Mouse (Mus musculus): ENCODE results near the gene Dmwd. TPM values are rescaled to one million over a fixed set of nuclear protein-coding genes. Genes with fewer than 3 reads are reported as not detected.
A peak's percentile ranks its signal among the peaks of the same experiment; 100 is the strongest.
"Not testable (repeated sequence)": the region's sequence is repeated elsewhere in the genome, so short reads cannot be mapped to it uniquely, and the experiment has no call there.

The Dmwd gene
- total RNA-seq, 1 experiment from 2014 or later, result 64.1 TPM

DNA sequence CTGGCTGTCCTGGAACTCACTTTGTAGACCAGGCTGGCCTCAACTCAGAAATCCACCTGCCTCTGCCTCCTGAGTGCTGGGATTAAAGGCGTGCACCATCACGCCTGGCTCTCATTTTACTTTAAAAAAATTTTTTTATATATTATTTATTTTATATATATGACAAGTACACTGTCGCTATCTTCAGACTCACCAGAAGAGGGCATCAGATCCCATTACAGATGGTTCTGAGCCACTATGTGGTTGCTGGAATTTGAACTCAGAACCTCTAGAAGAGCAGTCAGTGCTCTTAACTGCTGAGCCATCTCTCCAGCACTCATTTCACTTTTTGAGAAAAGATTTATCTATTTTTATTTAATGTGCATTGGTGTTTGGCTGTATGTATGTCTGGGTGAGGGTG lies 5.0 kb upstream of the Dmwd start:
- DNase-seq, result not testable (repeated sequence)

DNA sequence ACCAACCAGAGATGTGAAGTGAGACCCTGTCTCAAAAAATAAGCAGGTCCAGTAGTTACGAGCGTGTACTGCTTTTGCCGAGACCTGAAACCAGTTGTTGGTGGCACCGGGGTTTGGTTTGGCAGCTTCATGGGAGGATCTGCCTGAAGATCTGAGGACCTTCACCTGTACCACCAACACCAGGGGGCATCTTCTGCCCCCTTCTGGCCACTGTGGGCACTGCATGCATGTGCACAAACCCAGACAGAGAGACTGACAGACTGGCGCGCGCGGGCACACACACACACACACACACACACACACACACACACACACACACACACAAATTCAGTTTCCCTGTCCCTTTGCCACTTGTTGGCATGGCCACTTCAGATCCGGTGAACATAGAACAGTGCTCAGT lies 2.5 kb upstream of the Dmwd start:
- DNase-seq, result peak; percentile 51

DNA sequence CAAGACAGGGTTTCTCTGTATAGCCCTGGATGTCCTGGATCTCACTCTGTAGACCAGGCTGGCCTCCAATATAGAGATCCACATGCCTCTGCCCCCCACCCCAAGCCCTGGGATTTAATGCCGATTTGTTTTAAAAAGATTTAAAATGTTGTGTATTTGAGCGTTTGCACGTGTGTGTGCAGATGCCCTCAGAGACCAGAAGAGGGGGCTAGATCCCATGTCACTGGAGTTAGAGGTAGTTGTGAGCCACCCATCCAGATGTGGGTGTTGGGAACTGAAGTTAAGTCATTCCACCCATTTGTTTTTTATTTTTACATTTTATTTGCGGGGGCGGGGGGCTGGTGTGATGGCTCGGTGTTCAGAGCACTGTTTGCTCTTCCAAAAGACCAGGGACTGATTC lies 1.5 kb upstream of the Dmwd start:
- no peak for DNase-seq

DNA sequence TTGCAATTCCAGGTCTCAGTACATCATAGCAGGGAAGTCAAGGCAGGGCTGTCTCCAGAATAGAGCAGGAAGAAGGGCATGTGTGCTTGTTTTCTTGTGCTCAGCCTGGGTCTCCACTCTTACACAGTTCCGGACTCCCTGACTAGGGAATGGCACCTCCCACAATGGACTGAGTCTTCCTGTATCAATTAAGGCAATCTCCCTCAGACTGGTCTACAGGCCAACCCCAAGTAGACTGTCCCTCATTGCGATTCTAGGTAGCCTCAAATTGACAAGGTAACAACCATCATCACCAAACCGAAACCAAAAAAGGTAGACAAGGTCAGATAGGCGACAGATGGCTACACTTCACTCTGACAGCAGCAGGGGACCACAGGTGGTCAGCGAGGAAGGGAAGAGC lies 796 bp upstream of the Dmwd start:
- no peak for DNase-seq

DNA sequence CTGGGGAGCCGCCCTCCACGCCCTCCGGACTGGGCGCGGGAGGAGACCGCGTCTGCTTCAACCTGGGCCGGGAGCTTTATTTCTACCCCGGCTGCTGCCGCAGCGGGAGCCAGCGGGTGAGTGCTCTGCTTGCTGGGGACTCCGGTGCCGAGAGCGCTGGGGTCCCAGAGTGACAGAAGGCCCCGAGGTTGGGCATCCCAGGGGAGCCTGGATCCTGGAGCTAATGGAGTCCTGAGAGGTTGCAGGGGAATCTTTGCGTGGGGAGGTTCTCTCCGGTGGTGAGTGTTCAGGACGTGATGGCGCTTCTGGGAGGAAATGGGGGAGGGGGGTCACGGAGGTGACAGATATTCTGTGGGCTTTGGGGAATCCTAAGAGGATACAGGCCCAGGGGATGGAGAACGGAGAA lies 562 bp downstream of the Dmwd start:
- DNase-seq, result peak; percentile 26

DNA sequence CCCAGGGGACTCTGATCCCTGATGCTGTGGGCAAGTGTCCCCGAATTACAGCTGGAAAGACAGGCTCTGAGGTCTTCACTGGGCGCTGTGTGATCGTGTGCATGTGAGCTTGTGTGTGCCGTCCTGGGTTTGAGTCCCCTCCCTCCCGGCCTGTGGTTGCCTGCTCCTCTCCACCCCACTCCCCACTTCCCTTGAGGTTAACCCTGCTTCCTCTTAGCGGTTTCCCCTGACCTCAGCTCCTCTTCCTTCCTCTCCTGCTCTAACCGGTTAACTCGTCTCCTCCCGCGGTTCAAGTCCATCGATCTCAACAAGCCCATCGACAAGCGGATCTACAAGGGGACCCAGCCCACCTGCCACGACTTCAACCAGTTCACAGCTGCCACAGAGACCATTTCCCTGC lies 1.7 kb downstream of the Dmwd start:
- DNase-seq, result no peak

DNA sequence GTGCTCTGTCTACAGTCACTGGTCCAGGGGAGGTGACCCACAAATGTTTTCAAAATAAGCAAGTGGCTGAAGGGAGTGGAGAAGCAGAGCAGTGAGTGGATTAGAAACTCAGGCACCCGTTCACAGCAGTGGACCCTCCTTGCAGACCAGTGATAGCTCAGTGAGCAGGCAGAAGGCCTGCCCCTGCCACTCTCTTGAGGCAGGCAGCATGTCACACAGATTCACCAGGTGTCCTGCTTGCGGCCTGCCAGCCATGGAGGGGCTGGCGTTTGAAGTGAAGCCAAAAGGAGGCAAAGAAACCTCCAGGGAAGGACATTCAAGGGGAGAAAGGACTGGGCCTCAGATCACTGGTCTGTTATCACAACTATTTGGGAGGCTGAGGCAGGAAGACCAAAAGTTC lies 2.7 kb downstream of the Dmwd start:
- DNase-seq, result no peak

DNA sequence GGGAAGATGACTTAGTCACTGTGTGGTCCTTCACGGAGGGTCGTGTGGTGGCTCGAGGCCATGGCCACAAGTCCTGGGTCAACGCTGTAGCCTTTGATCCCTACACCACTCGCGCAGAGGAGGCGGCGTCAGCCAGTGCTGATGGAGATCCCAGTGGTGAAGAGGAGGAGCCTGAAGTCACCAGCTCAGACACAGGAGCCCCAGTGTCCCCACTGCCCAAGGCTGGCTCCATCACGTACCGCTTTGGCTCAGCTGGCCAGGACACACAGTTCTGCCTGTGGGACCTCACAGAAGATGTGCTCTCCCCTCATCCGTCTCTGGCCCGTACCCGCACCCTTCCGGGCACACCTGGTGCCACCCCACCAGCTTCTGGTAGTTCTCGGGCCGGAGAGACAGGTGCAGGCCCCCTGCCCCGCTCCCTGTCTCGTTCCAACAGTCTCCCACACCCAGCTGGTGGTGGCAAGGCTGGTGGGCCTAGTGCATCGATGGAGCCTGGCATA lies 4.5 kb downstream of the Dmwd start:
- no peak for DNase-seq

DNA sequence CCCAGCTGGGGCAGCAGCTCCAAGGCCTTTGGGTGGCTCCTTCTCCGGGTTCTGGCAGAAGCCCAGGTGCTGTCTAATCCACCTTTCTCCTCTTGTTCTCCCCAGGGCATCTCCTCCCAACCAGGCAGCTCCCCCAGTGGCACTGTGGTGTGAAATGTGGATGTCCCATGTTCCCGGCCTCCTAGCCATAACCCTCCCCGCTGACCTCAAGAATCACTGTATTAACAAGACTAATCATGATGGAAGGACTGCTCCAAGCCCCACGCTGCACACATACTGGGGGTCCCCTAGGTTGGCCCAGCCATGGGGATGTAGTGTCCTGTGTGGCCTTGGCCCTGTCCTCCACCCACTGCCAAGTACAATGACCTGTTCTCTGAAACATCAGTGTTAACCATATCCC lies 6.1 kb downstream of the Dmwd start:
- no peak for DNase-seq

DNA sequence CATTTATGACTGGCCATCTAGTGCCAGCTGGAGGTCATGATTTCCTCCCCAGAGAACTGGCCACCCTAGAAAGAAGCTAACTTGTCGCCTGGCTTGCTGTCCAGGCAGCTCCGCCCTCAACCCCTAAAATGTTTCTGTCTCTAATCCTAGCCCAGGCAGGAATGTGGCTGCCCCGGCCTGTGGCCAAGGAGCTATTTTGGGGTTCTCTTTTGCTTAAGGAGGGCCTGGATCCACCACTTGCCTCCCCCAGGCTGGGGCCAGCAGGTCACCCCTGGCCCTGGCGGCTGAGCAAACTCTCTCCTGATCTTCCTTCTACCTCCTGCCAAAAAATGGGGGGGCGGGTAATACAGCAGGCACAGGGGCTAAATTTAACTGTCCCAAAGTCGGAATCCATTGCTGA lies 7.1 kb downstream of the Dmwd start:
- DNase-seq, result peak; percentile 22

DNA sequence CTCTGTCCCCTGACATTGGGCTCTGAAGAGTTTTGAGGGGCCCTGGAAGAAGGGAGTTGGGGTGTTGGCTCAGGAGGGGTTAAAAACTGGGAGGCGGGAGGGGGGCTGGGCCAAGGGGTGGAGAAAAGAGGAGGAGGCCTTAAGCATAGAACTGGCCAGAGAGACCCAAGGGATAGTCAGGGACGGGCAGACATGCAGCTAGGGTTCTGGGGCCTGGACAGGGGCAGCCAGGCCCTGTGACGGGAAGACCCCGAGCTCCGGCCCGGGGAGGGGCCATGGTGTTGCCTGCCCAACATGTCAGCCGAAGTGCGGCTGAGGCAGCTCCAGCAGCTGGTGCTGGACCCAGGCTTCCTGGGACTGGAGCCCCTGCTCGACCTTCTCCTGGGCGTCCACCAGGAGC lies 7.7 kb downstream of the Dmwd start, which contains the start of gene Dmpk:
Gene Dmpk, plus strand, starts transcription at position 149 of the 400 bp plus-strand sequence.
- peak; percentile 67 for DNase-seq

DNA sequence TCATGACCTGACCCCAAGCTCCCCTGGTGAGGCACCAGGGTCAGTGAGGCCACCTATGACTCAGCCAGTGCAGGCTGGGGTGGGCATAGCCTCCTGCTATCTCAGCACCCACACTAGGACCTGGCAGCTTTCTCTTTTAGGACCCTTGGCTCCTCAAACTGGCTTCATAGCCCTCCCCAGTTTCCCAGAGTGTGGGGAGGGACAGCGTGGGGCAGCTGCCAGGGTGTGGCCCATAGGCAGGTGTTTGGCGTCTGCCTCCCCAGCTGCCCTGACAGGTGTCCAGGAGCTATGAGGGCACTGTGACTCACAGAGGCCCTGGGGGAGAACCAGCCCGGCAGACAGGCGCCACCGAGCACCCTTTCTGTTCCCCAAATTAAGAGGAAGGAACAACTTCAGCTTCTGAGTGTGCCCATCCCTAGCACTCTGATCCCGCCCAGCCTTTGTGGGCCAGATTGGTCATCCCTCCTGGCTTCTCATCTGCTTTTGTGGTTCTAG lies 8.3 kb downstream of the Dmwd start:
- peak; percentile 31 for DNase-seq

DNA sequence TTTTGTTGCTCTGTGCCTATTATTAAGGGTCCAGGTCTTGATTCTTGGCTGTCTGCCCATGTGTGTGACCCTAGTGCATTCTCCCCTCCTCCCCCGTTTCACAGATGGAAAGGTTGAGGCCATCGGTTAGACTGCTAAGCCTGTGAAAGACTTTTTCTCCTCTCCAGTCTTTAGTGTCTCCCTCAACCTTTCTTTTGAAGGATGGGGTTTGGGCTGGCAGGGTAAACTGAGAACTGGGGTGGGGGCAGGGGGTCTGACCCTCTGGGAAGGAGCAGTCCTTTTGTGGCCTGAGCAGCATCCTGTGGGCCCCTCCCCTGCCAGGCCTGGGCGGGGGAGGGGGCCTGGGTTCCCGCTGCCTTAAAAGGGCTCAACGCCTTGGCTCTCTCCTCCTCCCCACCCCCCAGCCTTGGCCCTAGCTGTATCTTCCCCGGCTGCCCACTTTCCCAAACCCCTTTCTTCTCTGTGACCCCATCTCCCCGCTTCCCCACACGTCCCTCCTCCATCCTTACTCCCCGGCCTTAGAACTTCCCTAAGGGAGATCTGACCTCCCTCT lies 9.0 kb downstream of the Dmwd start:
- DNase-seq, result peak; percentile 20

DNA sequence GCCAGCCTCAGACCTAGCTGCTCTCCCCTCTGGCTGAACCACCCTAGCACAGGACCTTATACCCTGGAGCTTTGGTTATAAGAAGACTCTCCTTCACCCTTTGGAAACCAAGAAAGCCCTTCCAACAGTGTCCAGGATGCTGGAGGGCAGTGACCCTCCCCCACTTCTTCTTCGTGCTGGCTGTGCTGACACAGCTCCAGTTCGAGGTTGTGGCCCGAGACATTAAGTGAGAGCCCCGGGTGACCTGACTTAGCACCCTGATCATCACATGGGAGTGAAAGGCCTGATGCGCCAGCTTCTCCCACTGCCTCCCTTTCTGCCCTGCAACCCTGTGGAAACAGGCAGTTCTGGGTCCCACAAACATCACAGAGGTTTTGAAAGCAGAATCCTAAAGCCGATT lies 9.5 kb downstream of the Dmwd start:
- no peak for DNase-seq

DNA sequence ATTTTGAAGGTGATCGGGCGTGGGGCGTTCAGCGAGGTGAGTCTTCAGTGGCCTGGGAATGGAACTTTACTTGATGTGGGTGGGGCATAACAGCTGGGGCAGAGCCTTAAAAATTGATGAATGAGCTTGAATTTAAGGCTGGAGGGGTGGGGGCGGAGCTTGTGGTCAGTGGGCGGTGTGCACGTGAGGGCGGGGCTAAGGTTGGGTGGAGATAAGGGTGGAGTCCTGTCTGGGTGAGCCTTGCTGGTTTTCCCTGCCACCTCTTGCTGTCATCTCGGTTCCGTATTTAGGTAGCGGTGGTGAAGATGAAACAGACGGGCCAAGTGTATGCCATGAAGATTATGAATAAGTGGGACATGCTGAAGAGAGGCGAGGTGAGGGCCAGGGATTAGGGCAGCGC lies 10.0 kb downstream of the Dmwd start:
- peak; percentile 81 for DNase-seq

DNA sequence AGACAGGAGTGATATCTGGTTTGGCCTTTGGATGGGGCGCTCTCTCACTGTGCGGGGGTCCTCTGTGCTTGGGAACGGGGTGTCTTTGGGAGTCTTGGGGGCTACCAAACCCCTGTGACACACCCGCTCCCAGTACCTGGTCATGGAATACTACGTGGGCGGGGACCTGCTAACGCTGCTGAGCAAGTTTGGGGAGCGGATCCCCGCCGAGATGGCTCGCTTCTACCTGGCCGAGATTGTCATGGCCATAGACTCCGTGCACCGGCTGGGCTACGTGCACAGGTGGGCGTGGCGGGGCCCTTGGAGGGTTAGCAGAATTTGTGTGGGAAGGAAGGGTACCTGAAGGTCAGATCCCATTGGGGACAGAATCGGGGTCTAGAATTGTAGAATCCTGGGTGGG lies 10.7 kb downstream of the Dmwd start:
- DNase-seq, result no peak

DNA sequence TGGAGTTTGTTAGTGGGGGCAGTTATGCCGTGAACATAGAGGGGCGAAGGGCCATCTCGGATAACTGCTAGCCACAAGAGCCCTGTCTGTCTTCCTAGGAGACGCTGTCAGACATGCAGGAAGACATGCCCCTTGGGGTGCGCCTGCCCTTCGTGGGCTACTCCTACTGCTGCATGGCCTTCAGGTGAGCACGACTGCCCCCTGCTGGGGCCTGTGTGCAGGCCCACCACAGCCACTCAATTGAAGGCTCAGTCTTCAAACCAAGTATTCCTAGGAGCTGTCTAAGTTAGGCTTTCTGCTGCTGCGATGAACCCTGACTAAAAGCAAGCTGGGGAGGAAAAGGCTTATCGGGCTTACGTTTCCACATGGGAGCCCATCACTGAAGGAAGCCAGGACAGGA lies 12.8 kb downstream of the Dmwd start:
- peak; percentile 70 for DNase-seq

DNA sequence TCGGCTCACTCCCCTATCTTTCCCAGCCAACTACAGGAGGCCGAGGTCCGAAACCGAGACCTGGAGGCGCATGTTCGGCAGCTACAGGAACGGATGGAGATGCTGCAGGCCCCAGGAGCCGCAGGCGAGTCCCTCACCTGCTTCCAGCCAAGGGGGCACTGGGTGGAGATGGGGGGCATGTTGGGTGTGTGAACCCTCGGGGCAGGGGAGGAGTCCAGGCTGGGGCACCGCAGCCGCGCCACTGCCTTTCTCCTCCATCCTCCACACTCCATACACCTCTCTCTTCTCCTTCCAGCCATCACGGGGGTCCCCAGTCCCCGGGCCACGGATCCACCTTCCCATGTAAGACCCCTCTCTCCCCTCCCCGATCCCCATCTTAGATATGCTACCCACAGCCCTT lies 15.9 kb downstream of the Dmwd start:
- DNase-seq, result no peak

DNA sequence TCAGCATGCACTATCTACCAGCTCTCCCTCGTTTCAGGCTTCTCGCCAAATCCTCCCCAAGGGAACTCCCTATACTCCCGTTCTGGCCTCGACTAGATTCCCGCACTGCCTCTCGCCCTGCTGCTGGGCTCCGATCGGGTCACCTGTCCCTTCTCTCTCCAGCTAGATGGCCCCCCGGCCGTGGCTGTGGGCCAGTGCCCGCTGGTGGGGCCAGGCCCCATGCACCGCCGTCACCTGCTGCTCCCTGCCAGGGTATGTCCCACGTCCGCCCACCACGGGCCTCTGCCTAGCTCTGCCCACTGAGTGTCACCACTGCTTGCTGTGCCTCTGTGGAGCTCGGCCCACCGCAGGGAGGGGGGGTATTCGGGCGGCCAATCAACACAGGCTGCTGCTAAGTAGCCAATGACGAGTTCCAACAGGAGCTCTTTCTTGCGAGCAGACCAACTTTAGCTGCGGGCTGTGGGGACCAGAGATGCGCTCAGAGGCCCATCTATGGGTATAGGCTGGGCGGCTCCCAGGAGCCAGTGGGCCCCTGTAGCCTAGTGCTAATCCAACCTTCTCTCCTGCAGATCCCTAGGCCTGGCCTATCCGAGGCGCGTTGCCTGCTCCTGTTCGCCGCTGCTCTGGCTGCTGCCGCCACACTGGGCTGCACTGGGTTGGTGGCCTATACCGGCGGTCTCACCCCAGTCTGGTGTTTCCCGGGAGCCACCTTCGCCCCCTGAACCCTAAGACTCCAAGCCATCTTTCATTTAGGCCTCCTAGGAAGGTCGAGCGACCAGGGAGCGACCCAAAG lies 16.6 kb downstream of the Dmwd start:
- peak; percentile 66 for DNase-seq

DNA sequence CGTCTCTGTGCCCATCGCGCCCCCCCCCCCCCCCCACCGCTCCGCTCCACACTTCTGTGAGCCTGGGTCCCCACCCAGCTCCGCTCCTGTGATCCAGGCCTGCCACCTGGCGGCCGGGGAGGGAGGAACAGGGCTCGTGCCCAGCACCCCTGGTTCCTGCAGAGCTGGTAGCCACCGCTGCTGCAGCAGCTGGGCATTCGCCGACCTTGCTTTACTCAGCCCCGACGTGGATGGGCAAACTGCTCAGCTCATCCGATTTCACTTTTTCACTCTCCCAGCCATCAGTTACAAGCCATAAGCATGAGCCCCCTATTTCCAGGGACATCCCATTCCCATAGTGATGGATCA lies 17.1 kb downstream of the Dmwd start:
- DNase-seq, result peak; percentile 89

DNA sequence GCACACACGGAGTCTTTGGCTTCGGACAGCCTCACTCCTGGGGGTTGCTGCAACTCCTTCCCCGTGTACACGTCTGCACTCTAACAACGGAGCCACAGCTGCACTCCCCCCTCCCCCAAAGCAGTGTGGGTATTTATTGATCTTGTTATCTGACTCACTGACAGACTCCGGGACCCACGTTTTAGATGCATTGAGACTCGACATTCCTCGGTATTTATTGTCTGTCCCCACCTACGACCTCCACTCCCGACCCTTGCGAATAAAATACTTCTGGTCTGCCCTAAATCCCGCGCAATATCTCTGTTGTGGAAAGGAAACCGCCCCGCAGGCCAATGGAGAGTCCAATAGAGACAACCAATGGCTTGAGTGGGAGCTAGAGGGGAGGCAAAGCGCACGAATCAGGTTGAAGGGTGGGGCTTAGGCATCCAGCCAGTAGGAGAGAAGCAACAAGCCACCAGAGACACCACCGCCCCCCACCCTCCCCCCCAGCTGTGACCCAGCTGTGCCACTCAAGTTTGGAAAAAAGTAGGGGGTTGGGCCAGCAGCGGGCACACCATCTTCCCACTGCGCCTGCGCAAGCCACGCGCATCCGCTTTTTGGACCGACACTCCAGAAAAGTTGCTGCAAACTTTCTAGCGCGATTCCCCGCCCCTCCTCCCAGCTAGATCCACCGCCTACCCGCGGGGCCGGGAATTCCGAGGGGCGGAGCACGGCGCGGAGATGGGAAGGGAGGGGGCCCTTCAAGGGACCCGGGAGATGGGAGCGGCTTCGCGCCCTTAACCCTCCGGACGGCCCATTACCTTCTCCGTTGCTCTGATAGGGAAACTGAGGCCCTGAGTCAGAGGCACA lies 17.7 kb downstream of the Dmwd start:
- peak; percentile 98 for DNase-seq

DNA sequence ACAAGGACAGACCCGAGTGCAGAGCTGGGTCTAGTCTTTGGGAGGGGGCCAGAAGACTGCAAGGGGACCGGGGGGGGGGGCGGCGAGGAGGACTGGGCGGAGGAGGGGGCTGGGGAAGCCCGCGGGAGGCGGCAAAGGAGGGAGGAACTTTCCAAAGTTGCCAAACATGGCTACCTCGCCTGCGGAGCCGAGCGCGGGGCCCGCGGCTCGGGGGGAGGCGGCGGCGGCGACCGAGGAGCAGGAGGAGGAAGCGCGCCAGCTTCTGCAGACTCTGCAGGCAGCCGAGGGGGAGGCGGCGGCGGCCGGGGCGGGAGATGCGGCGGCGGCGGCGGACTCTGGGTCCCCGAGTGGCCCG lies 18.4 kb downstream of the Dmwd start, which contains the start of gene Six5:
Gene Six5, plus strand, starts transcription at position 124 of the 355 bp plus-strand sequence.
- peak; percentile 66 for DNase-seq

Measured in adrenal gland, postnatal 25 days (tissue).